Mouse (Mus musculus) C3H10T1/2 (cell line): ENCODE data around the gene Olfr1186. TPM values are rescaled to one million over a fixed set of nuclear protein-coding genes. Genes with fewer than 3 reads are reported as not detected.

Experiments
- polyA plus RNA-seq, 2 experiments: library from polyadenylated mRNA; unstranded; fragments of >200 nt; fragmentation: generic; extraction: Trizol; gene quantifications; one replicate each; pipeline ENCODE4 v1.2.1; 2012; ENCODE audit warnings: missing spikeins in 2 of 2

Gene Olfr1186
- polyA plus RNA-seq, result not detected

DNA sequence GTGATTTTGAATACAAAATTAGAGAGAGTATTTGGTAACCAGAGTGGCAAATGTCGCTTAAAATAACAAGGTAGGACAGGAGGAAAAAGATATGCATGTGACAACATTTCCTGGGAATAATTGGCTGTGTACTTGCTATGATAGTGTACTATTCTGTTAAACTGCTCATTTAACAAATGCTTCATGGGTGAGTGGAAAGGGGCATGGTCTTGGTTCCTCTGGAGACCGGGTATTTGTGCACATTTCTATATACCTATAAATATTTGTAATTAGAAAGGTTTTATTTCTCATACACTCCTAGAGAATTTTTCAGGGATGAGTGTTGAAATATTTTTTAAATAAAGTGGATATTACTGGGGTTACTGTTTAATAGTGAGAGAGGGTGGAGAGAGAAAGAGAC lies at the start of gene Olfr1186:
Gene Olfr1186 (plus strand): TSS at position 301 of the 400 bp plus-strand sequence.

DNA sequence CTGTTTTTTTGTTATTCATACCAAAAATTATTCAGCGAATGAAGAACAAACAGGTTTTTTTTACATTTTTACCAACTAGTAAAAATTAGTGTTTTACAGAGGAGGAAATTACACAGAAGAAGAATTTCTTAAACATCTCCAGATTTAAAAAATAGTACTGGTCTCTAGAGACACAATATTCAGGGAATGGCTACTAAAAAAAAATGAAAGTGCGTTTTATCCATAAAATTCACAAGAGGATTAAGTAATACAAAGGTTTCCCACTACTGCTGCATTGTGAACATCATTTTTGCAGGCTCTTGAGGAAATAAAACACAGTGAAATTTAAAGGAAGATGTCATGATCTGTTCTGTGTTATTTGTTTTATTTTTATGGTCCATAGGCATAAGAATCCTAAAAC lies 35.1 kb upstream of the Olfr1186 start, which contains the start of gene Olfr1184:
Gene Olfr1184 (plus strand): TSS at position 301 of the 400 bp plus-strand sequence.

DNA sequence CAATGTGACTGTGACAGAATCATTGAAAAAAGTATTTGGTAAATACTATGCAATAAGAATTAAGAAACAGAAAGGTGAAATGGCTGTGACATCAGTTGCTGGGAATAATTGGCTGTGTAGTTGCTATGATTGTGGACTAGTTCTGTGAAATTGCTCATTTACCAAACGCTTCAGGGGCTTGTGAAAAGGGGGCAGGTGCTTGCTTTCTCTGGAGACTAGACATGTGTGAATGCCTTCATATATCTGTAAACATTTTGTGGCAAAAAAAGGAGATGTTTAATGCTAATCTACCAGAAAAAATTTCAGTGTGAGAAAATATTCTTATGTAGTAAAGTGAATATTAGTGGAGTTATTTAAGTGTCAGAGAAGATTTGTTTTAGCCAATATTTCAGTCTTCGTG lies 25.3 kb upstream of the Olfr1186 start, which contains the start of gene Olfr1185-ps1:
Gene Olfr1185-ps1 (plus strand): TSS at position 301 of the 400 bp plus-strand sequence.

DNA sequence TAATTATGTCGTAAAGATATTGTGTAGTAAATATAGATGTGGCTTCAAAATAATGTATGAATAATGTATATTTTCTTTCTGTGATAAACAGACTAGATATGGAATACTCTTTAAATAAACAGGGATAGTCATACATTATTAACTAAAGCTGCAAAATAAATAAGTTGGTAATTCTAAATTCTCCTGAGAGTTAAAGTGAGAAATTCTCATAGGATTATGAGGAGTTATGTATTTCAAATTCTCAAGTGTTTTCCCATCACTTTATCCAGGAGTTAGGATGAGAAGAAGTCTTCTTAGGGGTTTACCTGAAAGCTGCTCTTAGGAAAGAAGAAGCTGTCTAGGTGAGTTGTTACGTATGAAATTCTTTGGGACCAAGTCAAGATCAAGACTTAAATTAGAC lies 38.3 kb downstream of the Olfr1186 start, which contains the start of gene Olfr1188:
Gene Olfr1188 (plus strand): TSS at position 301 of the 400 bp plus-strand sequence.

Other genes starting within 250 kb of the Olfr1186 start
- not detected for gene Olfr1173, start 238.7 kb upstream of the Olfr1186 start, polyA plus RNA-seq
- not detected for gene Olfr1174-ps, start 203.4 kb upstream of the Olfr1186 start, polyA plus RNA-seq
- gene Olfr1175-ps, start 191.3 kb upstream of the Olfr1186 start, polyA plus RNA-seq, result not detected
- gene Olfr1176, start 181.8 kb upstream of the Olfr1186 start, polyA plus RNA-seq, result not detected
- not detected for gene Olfr1177-ps, start 172.1 kb upstream of the Olfr1186 start, polyA plus RNA-seq
- not detected for gene Olfr1178, start 131.5 kb upstream of the Olfr1186 start, polyA plus RNA-seq
- gene Olfr1179, start 112.1 kb upstream of the Olfr1186 start, polyA plus RNA-seq, result not detected
- gene Olfr1180, start 99.4 kb upstream of the Olfr1186 start, polyA plus RNA-seq, result not detected
- not detected for gene Olfr1181, start 92.4 kb upstream of the Olfr1186 start, polyA plus RNA-seq
- gene Gm13757, start 69.4 kb upstream of the Olfr1186 start, polyA plus RNA-seq, result not detected
- not detected for gene Olfr1183, start 63.7 kb upstream of the Olfr1186 start, polyA plus RNA-seq
- gene Olfr1184, start 35.0 kb upstream of the Olfr1186 start, polyA plus RNA-seq, result not detected
- not detected for gene Olfr1185-ps1, start 25.2 kb upstream of the Olfr1186 start, polyA plus RNA-seq
- gene Olfr1188, start 38.4 kb downstream of the Olfr1186 start, polyA plus RNA-seq, result not detected
- not detected for gene Olfr1189, start 67.9 kb downstream of the Olfr1186 start, polyA plus RNA-seq
- gene Olfr1191-ps1, start 122.0 kb downstream of the Olfr1186 start, polyA plus RNA-seq, result not detected
- gene Olfr1192-ps1, start 130.0 kb downstream of the Olfr1186 start, polyA plus RNA-seq, result not detected
- not detected for gene Olfr1193, start 157.1 kb downstream of the Olfr1186 start, polyA plus RNA-seq
- gene Olfr1195, start 170.6 kb downstream of the Olfr1186 start, polyA plus RNA-seq, result not detected
- not detected for gene Olfr1196, start 186.0 kb downstream of the Olfr1186 start, polyA plus RNA-seq
- gene Olfr1197, start 213.8 kb downstream of the Olfr1186 start, polyA plus RNA-seq, result not detected
- gene Olfr1198, start 232.8 kb downstream of the Olfr1186 start, polyA plus RNA-seq, result not detected
- not detected for gene Olfr1199, start 241.9 kb downstream of the Olfr1186 start, polyA plus RNA-seq